Mouse (Mus musculus) liver, embryonic 11.5 days (tissue): ENCODE measurements around the gene Shc1. TPM values are rescaled to one million over a fixed set of nuclear protein-coding genes. Genes with fewer than 3 reads are reported as not detected.

ENCODE experiments used
- ATAC-seq: fragments of 200-750 bp; cut with Nextera tagmentation; replicated peaks from 2 replicates; pipeline ENCODE4 v1.8.0; 2017; ENCODE audit warnings: moderate number of reproducible peaks, mild to moderate bottlenecking, moderate TSS enrichment, moderate library complexity; ENCODE audit not compliant: low FRiP score
- DNase-seq: peaks from one replicate; pipeline ENCODE4 v3.0.0-alpha.2; 2017; ENCODE audit warnings: low spot score
- H3K27ac ChIP-seq: fragments of 300-500 bp; sonication (generic); 2 replicates; pipeline ENCODE4 v1.5.1; 2014; ENCODE audit warnings: mild to moderate bottlenecking, low read depth, low read length, control low read depth
- H3K27me3 ChIP-seq: fragments of 300-500 bp; sonication (generic); replicated peaks from 2 replicates; pipeline ENCODE4 v1.6.1; 2014; ENCODE audit warnings: low read length, mixed read lengths; ENCODE audit not compliant: control insufficient read depth, insufficient read depth
- H3K36me3 ChIP-seq: fragments of 300-500 bp; sonication (generic); 2 replicates; pipeline ENCODE4 v1.6.1; 2014; ENCODE audit warnings: mild to moderate bottlenecking, low read length, moderate library complexity, mixed read lengths; ENCODE audit not compliant: control insufficient read depth, insufficient read depth
- H3K4me1 ChIP-seq: fragments of 300-500 bp; sonication (generic); replicated peaks from 2 replicates; pipeline ENCODE4 v1.6.1; 2014; ENCODE audit warnings: low read length, mixed read lengths; ENCODE audit not compliant: control insufficient read depth, insufficient read depth
- H3K4me2 ChIP-seq: fragments of 300-500 bp; sonication (generic); 2 replicates; pipeline ENCODE4 v1.6.1; 2014; ENCODE audit warnings: mild to moderate bottlenecking, control low read depth, moderate library complexity
- H3K4me3 ChIP-seq: fragments of 300-500 bp; sonication (generic); 2 replicates; pipeline ENCODE4 v1.5.1; 2014; ENCODE audit warnings: low read depth, low read length, control low read depth
- H3K9ac ChIP-seq: fragments of 300-500 bp; sonication (generic); 2 replicates; pipeline ENCODE4 v1.6.1; 2014; ENCODE audit warnings: low read depth, low read length, control low read depth
- H3K9me3 ChIP-seq: fragments of 300-500 bp; sonication (generic); 2 replicates; pipeline ENCODE4 v1.6.1; 2016; ENCODE audit warnings: low read length, inconsistent platforms, mixed read lengths; ENCODE audit not compliant: control insufficient read depth
- WGBS: fragments of 180-500 bp; shearing (Covaris S2); extraction: QIAGEN DNeasy Blood & Tissue Kit; methylation state at CpG from one replicate; pipeline ENCODE4 v1.1.7; 2014; 5-methylcytosine and 5-hydroxymethylcytosine counted together
- polyA plus RNA-seq: library from polyadenylated mRNA; unstranded; fragments of >200 nt; fragmentation: Nextera tagmentation; extraction: Ambion mirVana; gene quantifications from 2 replicates; pipeline ENCODE4 v1.2.1, GENCODE M21; 2014

Gene Shc1
- polyA plus RNA-seq, 1 experiment from 2014 or later, result 75.6 TPM

GRCm38 (mm10) chr3:89408448-89408847 lies 9.8 kb upstream of the Shc1 start:
- Histone ChIP-seq H3K9me3 (no peaks in the 10 kb centered on the region), H3K4me3 (no peak overlapping the region), H3K4me2 (no peak overlapping the region), H3K27ac (no peak overlapping the region), H3K27me3 (no peaks in the 10 kb centered on the region), H3K36me3 (peaks cover 14% of the 10 kb centered on the region; the same call in 1 of the 2 replicates), H3K4me1 (peaks cover 6% of the 10 kb centered on the region), H3K9ac (no peak overlapping the region)
- 71% methylated on average over 16 of the region's 16 CpGs for WGBS
- DNase-seq, result no peak
- ATAC-seq, result no peak

GRCm38 (mm10) chr3:89409701-89410100 lies 8.5 kb upstream of the Shc1 start:
- Histone ChIP-seq H3K27me3 (no peaks in the 10 kb centered on the region), H3K27ac (no peak overlapping the region), H3K4me3 (no peak overlapping the region), H3K4me2 (no peak overlapping the region), H3K36me3 (peaks cover 21% of the 10 kb centered on the region), H3K4me1 (peaks cover 6% of the 10 kb centered on the region), H3K9me3 (no peaks in the 10 kb centered on the region), H3K9ac (no peak overlapping the region)
- DNase-seq (no peak), ATAC-seq (no peak)
- WGBS, result 93% methylated on average over 3 of the region's 3 CpGs

- Histone ChIP-seq H3K9me3 (no peaks in the 10 kb centered on the region), H3K4me1 (peaks cover 6% of the 10 kb centered on the region), H3K27me3 (no peaks in the 10 kb centered on the region), H3K36me3 (peaks cover 23% of the 10 kb centered on the region), H3K4me2 (peak overlapping the region; percentile 85), H3K4me3 (peak overlapping the region; percentile 67), H3K9ac (peak overlapping the region; percentile 67), H3K27ac (no peak overlapping the region)
- no peak for ATAC-seq
- 73% methylated on average over 10 of the region's 10 CpGs for WGBS
- DNase-seq, result no peak
Measured at GRCm38 (mm10) chr3:89410864-89411263, 7.4 kb upstream of the Shc1 start.

GRCm38 (mm10) chr3:89411490-89412393 lies 6.5 kb upstream of the Shc1 start, which contains the start of gene Flad1:
Gene Flad1, minus strand, starts transcription at chr3:89411870.
- no peaks in the 10 kb centered on the region for H3K27me3 ChIP-seq
- peak within 1 kb of the TSS; percentile 67 for H3K9ac ChIP-seq
- H3K27ac ChIP-seq, result peak within 1 kb of the TSS; percentile 62
- ATAC-seq (peak; percentile 100), DNase-seq (peak; percentile 90)
- peak within 1 kb of the TSS; percentile 85 for H3K4me2 ChIP-seq
- H3K4me1 ChIP-seq, result peaks cover 11% of the 10 kb centered on the region
- no peaks in the 10 kb centered on the region for H3K9me3 ChIP-seq
- 5% methylated on average over 28 of the region's 28 CpGs for WGBS
- H3K36me3 ChIP-seq, result peaks cover 28% of the 10 kb centered on the region
- H3K4me3 ChIP-seq, result peak within 1 kb of the TSS; percentile 67

GRCm38 (mm10) chr3:89416158-89416557 lies 2.1 kb upstream of the Shc1 start:
- DNase-seq (no peak), ATAC-seq (no peak)
- WGBS, result 96% methylated on average over 8 of the region's 8 CpGs
- Histone ChIP-seq H3K27ac (no peak overlapping the region), H3K36me3 (peaks cover 26% of the 10 kb centered on the region), H3K4me1 (peaks cover 17% of the 10 kb centered on the region), H3K9ac (no peak overlapping the region), H3K4me2 (peak overlapping the region; percentile 98), H3K27me3 (no peaks in the 10 kb centered on the region), H3K9me3 (no peaks in the 10 kb centered on the region), H3K4me3 (peak overlapping the region; percentile 63)

GRCm38 (mm10) chr3:89417131-89417530 lies 1.1 kb upstream of the Shc1 start:
- H3K36me3 ChIP-seq, result peaks cover 26% of the 10 kb centered on the region
- H3K27me3 ChIP-seq, result no peaks in the 10 kb centered on the region
- peak overlapping the region; percentile 95; the same call in 1 of the 2 replicates for H3K27ac ChIP-seq
- DNase-seq, result no peak
- H3K9ac ChIP-seq, result peak overlapping the region; percentile 75
- peaks cover 24% of the 10 kb centered on the region for H3K4me1 ChIP-seq
- 22% methylated on average over 2 of the region's 2 CpGs for WGBS
- H3K4me2 ChIP-seq, result peak overlapping the region; percentile 98
- no peaks in the 10 kb centered on the region for H3K9me3 ChIP-seq
- H3K4me3 ChIP-seq, result peak overlapping the region; percentile 63
- ATAC-seq, result no peak

GRCm38 (mm10) chr3:89417840-89418169 lies 438 bp upstream of the Shc1 start:
- H3K27me3 ChIP-seq, result no peaks in the 10 kb centered on the region
- peak overlapping the region; percentile 95 for H3K27ac ChIP-seq
- ATAC-seq (peak; percentile 37), DNase-seq (no peak)
- WGBS, result under 1% methylated on average over 20 of the region's 20 CpGs
- H3K9me3 ChIP-seq, result no peaks in the 10 kb centered on the region
- peak overlapping the region; percentile 75 for H3K9ac ChIP-seq
- peaks cover 26% of the 10 kb centered on the region for H3K36me3 ChIP-seq
- peak overlapping the region; percentile 98 for H3K4me2 ChIP-seq
- H3K4me3 ChIP-seq, result peak overlapping the region; percentile 63
- H3K4me1 ChIP-seq, result peaks cover 31% of the 10 kb centered on the region

- Histone ChIP-seq H3K4me1 (peaks cover 41% of the 10 kb centered on the region), H3K9me3 (no peaks in the 10 kb centered on the region), H3K27me3 (no peaks in the 10 kb centered on the region), H3K4me2 (peak overlapping the region; percentile 98), H3K36me3 (peaks cover 27% of the 10 kb centered on the region), H3K27ac (peak overlapping the region; percentile 95), H3K9ac (peak overlapping the region; percentile 75), H3K4me3 (peak overlapping the region; percentile 63)
- ATAC-seq, result peak; percentile 3; the same call in 1 of the 2 replicates
- under 1% methylated on average over 16 of the region's 16 CpGs for WGBS
- peak; percentile 89 for DNase-seq
Measured at GRCm38 (mm10) chr3:89418861-89419250, 613 bp downstream of the Shc1 start.

GRCm38 (mm10) chr3:89419571-89419970 lies 1.3 kb downstream of the Shc1 start:
- WGBS, result 5% methylated on average over 9 of the region's 9 CpGs
- Histone ChIP-seq H3K27me3 (no peaks in the 10 kb centered on the region), H3K4me3 (peak overlapping the region; percentile 63), H3K4me1 (peaks cover 47% of the 10 kb centered on the region), H3K9ac (peak overlapping the region; percentile 75), H3K27ac (peak overlapping the region; percentile 95), H3K9me3 (no peaks in the 10 kb centered on the region), H3K36me3 (peaks cover 21% of the 10 kb centered on the region), H3K4me2 (peak overlapping the region; percentile 98)
- ATAC-seq (no peak), DNase-seq (no peak)
